Mouse (Mus musculus) ZHBTc4 (cell line): ENCODE data around the gene Bcap29.

ENCODE experiments used
- DNase-seq: peaks from one replicate; pipeline ENCODE4 v3.0.0-alpha.2; 2011; ENCODE audit warnings: low read depth, low spot score

The Bcap29 gene

GRCm38 (mm10) chr12:31634343-31635239, at the start of gene Bcap29:
Gene Bcap29, minus strand, starts transcription at chr12:31634658.
- peak; percentile 82 for DNase-seq

- DNase-seq: no peak
These were observed 32.7 kb upstream of the Bcap29 start for GRCm38 (mm10) chr12:31667187-31667586.

GRCm38 (mm10) chr12:31665999-31666398, 31.5 kb upstream of the Bcap29 start:
- DNase-seq: no peak

- DNase-seq: no peak
These were observed 22.4 kb upstream of the Bcap29 start for GRCm38 (mm10) chr12:31656841-31657240.

GRCm38 (mm10) chr12:31654965-31655477, 20.6 kb upstream of the Bcap29 start:
- DNase-seq: no peak

- peak; percentile 97 for DNase-seq
These were observed 19.9 kb upstream of the Bcap29 start, which contains the start of the genes Dus4l and Cog5 for GRCm38 (mm10) chr12:31654197-31654964. Gene Dus4l, minus strand, starts transcription at chr12:31654826. Gene Cog5, plus strand, starts transcription at chr12:31654869.

GRCm38 (mm10) chr12:31653611-31654010, 19.2 kb upstream of the Bcap29 start:
- no peak for DNase-seq

- no peak for DNase-seq
These were observed 766 bp upstream of the Bcap29 start for GRCm38 (mm10) chr12:31635240-31635607.

GRCm38 (mm10) chr12:31633970-31634342, 502 bp downstream of the Bcap29 start:
- DNase-seq: peak; percentile 48

- DNase-seq: peak; percentile 73
These were observed 6.1 kb downstream of the Bcap29 start for GRCm38 (mm10) chr12:31628396-31628795.

GRCm38 (mm10) chr12:31625016-31625415, 9.4 kb downstream of the Bcap29 start:
- no peak for DNase-seq

GRCm38 (mm10) chr12:31620106-31620505, 14.4 kb downstream of the Bcap29 start:
- peak; percentile 75 for DNase-seq

- DNase-seq: no peak
These were observed 21.1 kb downstream of the Bcap29 start for GRCm38 (mm10) chr12:31613353-31613752.

- peak; percentile 67 for DNase-seq
These were observed 26.3 kb downstream of the Bcap29 start for GRCm38 (mm10) chr12:31608138-31608537.

GRCm38 (mm10) chr12:31604894-31605293, 29.6 kb downstream of the Bcap29 start:
- DNase-seq: no peak

GRCm38 (mm10) chr12:31603586-31603985, 30.9 kb downstream of the Bcap29 start:
- DNase-seq: no peak

- no peak for DNase-seq
These were observed 40.2 kb downstream of the Bcap29 start for GRCm38 (mm10) chr12:31594296-31594695.

GRCm38 (mm10) chr12:31592011-31592410, 42.4 kb downstream of the Bcap29 start:
- DNase-seq: peak; percentile 17

- DNase-seq: no peak
These were observed 50.7 kb downstream of the Bcap29 start for GRCm38 (mm10) chr12:31583726-31584125.

- DNase-seq: no peak
These were observed 52.4 kb downstream of the Bcap29 start for GRCm38 (mm10) chr12:31582081-31582480.

- DNase-seq: no peak
These were observed 53.1 kb downstream of the Bcap29 start for GRCm38 (mm10) chr12:31581319-31581810.
